8 mouse cellular contexts compared by ENCODE assay signal in genomic region chr13:98926213-98926957, GRCm38 (mm10). TPM values are rescaled to one million over a fixed set of nuclear protein-coding genes. Genes with fewer than 3 reads are reported as not detected.
DNase-seq lines count a peak whose midpoint lies in the region; ATAC-seq and TF ChIP-seq lines count a peak whose summit lies in the region.

TSS of gene Tnpo1 (minus strand) at chr13:98926384.

- DNase-seq in CD4-positive, CD25-positive, alpha-beta regulatory T cell, adult 2 months (ENCODE audit: low read depth, low spot score): peak; percentile 91
- peak; percentile 62 for DNase-seq in fibroblast of lung, adult 2 months (ENCODE audit: low read depth)
- DNase-seq in kidney, postnatal 25 days: peak; percentile 93 to 97
- DNase-seq in liver, embryonic 14.5 days (ENCODE audit: low read depth in 3 of 3, low spot score in 3 of 3): peak; percentile 68 to 75 (median 72)
- DNase-seq in neural tube, embryonic 11.5 days (ENCODE audit: low spot score): peak; percentile 95
- peak; percentile 94 for DNase-seq in stomach, postnatal 0 days (ENCODE audit: low spot score)

- peak within 1 kb of the TSS; percentile 97 for H3K9ac ChIP-seq in heart, embryonic 14.5 days (ENCODE audit: low read length)
- peak within 1 kb of the TSS; percentile 97 for H3K9ac ChIP-seq in liver, embryonic 14.5 days (replicated peaks)
- peak within 1 kb of the TSS; percentile 100 for H3K9ac ChIP-seq in neural tube, embryonic 11.5 days (ENCODE audit: low read length)
- peak within 1 kb of the TSS; percentile 100 for H3K9ac ChIP-seq in stomach, postnatal 0 days (ENCODE audit: low read length)

- H3K27ac ChIP-seq in brown adipose tissue, adult 24 weeks (replicated peaks; ENCODE audit: low read depth, low read length): peak within 1 kb of the TSS; percentile 86
- peak within 1 kb of the TSS; percentile 93 for H3K27ac ChIP-seq in heart, embryonic 14.5 days (replicated peaks in 1 of 2; ENCODE audit: control insufficient read depth in 1 of 2, insufficient read depth in 1 of 2, low read depth in 2 of 2, low read length in 2 of 2)
- peak within 1 kb of the TSS; percentile 80 for H3K27ac ChIP-seq in liver, embryonic 14.5 days
- peak within 1 kb of the TSS; percentile 95 for H3K27ac ChIP-seq in neural tube, embryonic 11.5 days (ENCODE audit: low read depth, low read length)
- H3K27ac ChIP-seq in stomach, postnatal 0 days (replicated peaks): peak within 1 kb of the TSS; percentile 100

- TF ChIP-seq EP300 in liver, embryonic 14.5 days (IDR thresholded peaks at IDR 0.05; ENCODE audit: low read depth): no peak
- TF ChIP-seq EP300 in stomach, postnatal 0 days (optimal IDR thresholded peaks at IDR 0.05): no peak

- WGBS in heart, embryonic 14.5 days: under 1% methylated on average over 58 of the region's 75 CpGs
- WGBS in liver, embryonic 14.5 days (ENCODE audit: insufficient replicate concordance): under 1% methylated on average over 75 of the region's 75 CpGs
- under 1% methylated on average over 68 of the region's 75 CpGs for WGBS in neural tube, embryonic 11.5 days
- 1% methylated on average over 64 of the region's 75 CpGs for WGBS in stomach, postnatal 0 days

- peaks cover 11% of the 10 kb centered on the region; the same call in 1 of the 2 replicates for H3K4me1 ChIP-seq in brown adipose tissue, adult 24 weeks (ENCODE audit: control insufficient read depth, insufficient read depth, insufficient read length, low read length)
- peaks cover 2 to 8% of the 10 kb centered on the region in 2 experiments; a peak in 2 of 4 replicates for H3K4me1 ChIP-seq in heart, embryonic 14.5 days (ENCODE audit: control insufficient read depth in 2 of 2, insufficient read depth in 2 of 2, low read length in 2 of 2)
- H3K4me1 ChIP-seq in liver, embryonic 14.5 days (replicated peaks; ENCODE audit: control insufficient read depth in 2 of 2, insufficient read depth in 2 of 2, low read length in 1 of 2): peaks cover 3 to 10% of the 10 kb centered on the region in 2 experiments; a peak in 2 of 4 replicates
- H3K4me1 ChIP-seq in neural tube, embryonic 11.5 days (ENCODE audit: control insufficient read depth, insufficient read depth, low read length): peaks cover 3% of the 10 kb centered on the region; the same call in 1 of the 2 replicates
- no peaks in the 10 kb centered on the region for H3K4me1 ChIP-seq in stomach, postnatal 0 days (replicated peaks; ENCODE audit: control insufficient read depth, insufficient read depth)

- no peaks in the 10 kb centered on the region for H3K27me3 ChIP-seq in heart, embryonic 14.5 days (ENCODE audit: control insufficient read depth, insufficient read depth, low read length)
- H3K27me3 ChIP-seq in liver, embryonic 14.5 days (ENCODE audit: control insufficient read depth, insufficient read depth, low read length): no peaks in the 10 kb centered on the region
- H3K27me3 ChIP-seq in neural tube, embryonic 11.5 days (ENCODE audit: control insufficient read depth, insufficient read depth, low read length): no peaks in the 10 kb centered on the region
- no peaks in the 10 kb centered on the region for H3K27me3 ChIP-seq in stomach, postnatal 0 days (ENCODE audit: control insufficient read depth, insufficient read depth, low read length)

- no peak for TF ChIP-seq CTCF in liver, embryonic 14.5 days (IDR thresholded peaks at IDR 0.05; ENCODE audit: low read depth)
- no peak for TF ChIP-seq CTCF in stomach, postnatal 0 days (IDR thresholded peaks at IDR 0.05; ENCODE audit: low read depth)

- H3K9me3 ChIP-seq in heart, embryonic 14.5 days (ENCODE audit: control insufficient read depth, low read length): no peaks in the 10 kb centered on the region
- H3K9me3 ChIP-seq in liver, embryonic 14.5 days (ENCODE audit: control insufficient read depth, low read length): no peaks in the 10 kb centered on the region
- H3K9me3 ChIP-seq in neural tube, embryonic 11.5 days (ENCODE audit: control insufficient read depth, low read length): no peaks in the 10 kb centered on the region
- no peaks in the 10 kb centered on the region for H3K9me3 ChIP-seq in stomach, postnatal 0 days (ENCODE audit: control insufficient read depth, low read length)

- peak within 1 kb of the TSS; percentile 82 for H3K4me2 ChIP-seq in heart, embryonic 14.5 days (ENCODE audit: low read length)
- H3K4me2 ChIP-seq in liver, embryonic 14.5 days (ENCODE audit: low read depth): peak within 1 kb of the TSS; percentile 91
- peak within 1 kb of the TSS; percentile 70 for H3K4me2 ChIP-seq in neural tube, embryonic 11.5 days (ENCODE audit: low read depth)
- H3K4me2 ChIP-seq in stomach, postnatal 0 days (replicated peaks; ENCODE audit: low read depth): peak within 1 kb of the TSS; percentile 78

- ATAC-seq in heart, embryonic 14.5 days (ENCODE audit: insufficient number of reproducible peaks, insufficient read depth, low FRiP score, low read depth): peak; percentile 88
- peak; percentile 92 for ATAC-seq in liver, embryonic 14.5 days (ENCODE audit: insufficient read depth)
- peak; percentile 95 for ATAC-seq in neural tube, embryonic 11.5 days (ENCODE audit: insufficient read depth, low FRiP score, low TSS enrichment)
- peak; percentile 91 for ATAC-seq in stomach, postnatal 0 days (ENCODE audit: low FRiP score, low TSS enrichment)

- H3K36me3 ChIP-seq in heart, embryonic 14.5 days (ENCODE audit: control insufficient read depth, insufficient read depth, low read length): no peaks in the 10 kb centered on the region
- H3K36me3 ChIP-seq in liver, embryonic 14.5 days (replicated peaks; ENCODE audit: control insufficient read depth, insufficient read depth, low read depth): no peaks in the 10 kb centered on the region
- H3K36me3 ChIP-seq in neural tube, embryonic 11.5 days (ENCODE audit: control insufficient read depth, insufficient read depth, low read length): peaks cover 8% of the 10 kb centered on the region
- no peaks in the 10 kb centered on the region for H3K36me3 ChIP-seq in stomach, postnatal 0 days (ENCODE audit: control insufficient read depth, insufficient read depth, low read length)

- H3K4me3 ChIP-seq in brown adipose tissue, adult 24 weeks (ENCODE audit: insufficient read depth, low read depth, low read length): peak within 1 kb of the TSS; percentile 95
- H3K4me3 ChIP-seq in heart, embryonic 14.5 days (ENCODE audit: control insufficient read depth in 1 of 2, insufficient read depth in 1 of 2, low read depth in 1 of 2, low read length in 2 of 2): peak within 1 kb of the TSS; percentile 78 to 86
- H3K4me3 ChIP-seq in liver, embryonic 14.5 days (ENCODE audit: insufficient read depth in 1 of 2, low read depth in 2 of 2, low read length in 2 of 2): peak within 1 kb of the TSS; percentile 85 to 95
- H3K4me3 ChIP-seq in neural tube, embryonic 11.5 days (ENCODE audit: low read depth, low read length): peak within 1 kb of the TSS; percentile 98
- H3K4me3 ChIP-seq in stomach, postnatal 0 days (ENCODE audit: low read depth, low read length): peak within 1 kb of the TSS; percentile 100

RNA-seq across cellular contexts. Expression of gene Tnpo1, which starts in this region (rescaled TPM):
- polyA plus RNA-seq in brown adipose tissue, adult 24 weeks (2012; ENCODE audit: insufficient read depth, insufficient read length, missing spikeins): 27.5 and 36.6 TPM in 2 replicates
- polyA plus RNA-seq in heart, embryonic 14.5 days (2014; fragmentation: Nextera tagmentation; extraction: Ambion mirVana): 27.9 and 39.6 TPM in 2 replicates
- 8.9 and 10.5 TPM in 2 replicates for polyA plus RNA-seq in liver, embryonic 14.5 days (2012; rRNA removed)
- 13.6 and 13.9 TPM in 2 replicates for polyA plus RNA-seq in liver, embryonic 14.5 days (2014; fragmentation: Nextera tagmentation; extraction: Ambion mirVana)
- polyA plus RNA-seq in neural tube, embryonic 11.5 days (2014; fragmentation: Nextera tagmentation; extraction: Ambion mirVana): 60.9 and 67.8 TPM in 2 replicates
- polyA plus RNA-seq in stomach, postnatal 0 days (2015; fragmentation: Nextera tagmentation; extraction: Ambion mirVana): 17.1 and 20.7 TPM in 2 replicates

Comparison
In these comparisons a context has a peak if more than half of its experiments do, and no peak if none do; other contexts are left out.
1. Peak in every context shown above with its lines: DNase-seq, ATAC-seq, H3K4me3 ChIP-seq and H3K27ac ChIP-seq.